Mouse (Mus musculus) stomach, embryonic 16.5 days (tissue): ENCODE data around the gene Anxa7. TPM values are rescaled to one million over a fixed set of nuclear protein-coding genes. Genes with fewer than 3 reads are reported as not detected.
A peak's percentile ranks its signal among the peaks of the same experiment; 100 is the strongest.

Source experiments
- ATAC-seq: fragments of 200-750 bp; cut with Nextera tagmentation; 2 replicates; pipeline ENCODE4 v1.8.0; 2017; ENCODE audit warnings: moderate number of reproducible peaks, moderate TSS enrichment; ENCODE audit not compliant: insufficient read depth, low FRiP score
- H3K27ac ChIP-seq: fragments of 300-500 bp; sonication (generic); 2 replicates; pipeline ENCODE4 v1.5.1; 2014; ENCODE audit warnings: low read length
- H3K27me3 ChIP-seq: fragments of 300-500 bp; sonication (generic); 2 replicates; pipeline ENCODE4 v1.6.1; 2014; ENCODE audit warnings: low read length, control low read depth, mixed read lengths; ENCODE audit not compliant: control insufficient read depth, insufficient read depth
- H3K36me3 ChIP-seq: fragments of 300-500 bp; sonication (generic); 2 replicates; pipeline ENCODE4 v1.6.1; 2014; ENCODE audit warnings: low read length; ENCODE audit not compliant: control insufficient read depth, insufficient read depth
- H3K4me1 ChIP-seq: fragments of 300-500 bp; sonication (generic); 2 replicates; pipeline ENCODE4 v1.6.1; 2014; ENCODE audit warnings: low read length, control low read depth, mixed read lengths; ENCODE audit not compliant: control insufficient read depth, insufficient read depth
- H3K4me2 ChIP-seq: fragments of 300-500 bp; sonication (generic); 2 replicates; pipeline ENCODE4 v1.6.1; 2014; ENCODE audit warnings: low read depth, low read length, mixed read lengths
- H3K4me3 ChIP-seq: fragments of 300-500 bp; sonication (generic); replicated peaks from 2 replicates; pipeline ENCODE4 v1.5.1; 2014; ENCODE audit warnings: mild to moderate bottlenecking, low read length
- H3K9ac ChIP-seq: fragments of 300-500 bp; sonication (generic); 2 replicates; pipeline ENCODE4 v1.6.1; 2014; ENCODE audit warnings: low read length
- H3K9me3 ChIP-seq: fragments of 300-500 bp; sonication (generic); replicated peaks from 2 replicates; pipeline ENCODE4 v1.6.1; 2016; ENCODE audit warnings: low read length, control low read depth; ENCODE audit not compliant: control insufficient read depth
- WGBS: fragments of 180-500 bp; shearing (Covaris S2); extraction: QIAGEN DNeasy Blood & Tissue Kit; methylation state at CpG from one replicate; pipeline ENCODE4 v1.1.7; 2014; 5-methylcytosine and 5-hydroxymethylcytosine counted together
- polyA plus RNA-seq: library from polyadenylated mRNA; unstranded; fragments of >200 nt; fragmentation: Nextera tagmentation; extraction: Ambion mirVana; gene quantifications from 2 replicates; pipeline ENCODE4 v1.2.1, GENCODE M21; 2015

The Anxa7 gene
- polyA plus RNA-seq, 1 experiment from 2014 or later: 76.4 TPM

GRCm38 (mm10) chr14:20451302-20451701 lies 28.6 kb downstream of the Anxa7 start:
- whole genome bisulfite sequencing: 18% methylated on average over 2 of the region's 2 CpGs

GRCm38 (mm10) chr14:20447209-20447608 lies 32.7 kb downstream of the Anxa7 start:
- WGBS: 43% methylated on average over 12 of the region's 12 CpGs
- H3K4me2 ChIP-seq: 0 out of 2 replicates have a peak overlapping the region, but pooled peaks have one; percentile 19
- no peaks in the 10 kb centered on the region for H3K9me3 ChIP-seq
- H3K36me3 ChIP-seq: no peaks in the 10 kb centered on the region
- H3K4me1 ChIP-seq: no peaks in the 10 kb centered on the region
- no peak overlapping the region for H3K27ac ChIP-seq
- H3K9ac ChIP-seq: no peak overlapping the region
- H3K4me3 ChIP-seq: no peak overlapping the region
- no peaks in the 10 kb centered on the region for H3K27me3 ChIP-seq
- no peak for ATAC-seq

More at GRCm38 (mm10) chr14:20451302-20451701, 28.6 kb downstream of the Anxa7 start:
- Histone ChIP-seq H3K27ac (no peak overlapping the region), H3K9ac (peak overlapping the region; percentile 40), H3K9me3 (no peaks in the 10 kb centered on the region), H3K27me3 (no peaks in the 10 kb centered on the region), H3K4me1 (no peaks in the 10 kb centered on the region), H3K36me3 (peaks cover 7% of the 10 kb centered on the region; the same call in 1 of the 2 replicates), H3K4me3 (peak overlapping the region; percentile 49), H3K4me2 (peak overlapping the region; percentile 54)
- no peak for ATAC-seq

- Histone ChIP-seq H3K36me3 (no peaks in the 10 kb centered on the region), H3K27ac (no peak overlapping the region), H3K4me1 (no peaks in the 10 kb centered on the region), H3K9ac (no peak overlapping the region), H3K4me2 (no peak overlapping the region), H3K9me3 (no peaks in the 10 kb centered on the region), H3K27me3 (no peaks in the 10 kb centered on the region), H3K4me3 (no peak overlapping the region)
- no peak for ATAC-seq
- WGBS: 61% methylated on average over 17 of the region's 17 CpGs
These were observed 37.7 kb downstream of the Anxa7 start for GRCm38 (mm10) chr14:20442252-20442651.

- WGBS: 63% methylated on average over 6 of the region's 6 CpGs
These were observed 43.0 kb downstream of the Anxa7 start for GRCm38 (mm10) chr14:20436976-20437375.

GRCm38 (mm10) chr14:20432420-20432819 lies 47.5 kb downstream of the Anxa7 start:
- Histone ChIP-seq H3K4me1 (no peaks in the 10 kb centered on the region), H3K9ac (no peak overlapping the region), H3K4me2 (no peak overlapping the region), H3K4me3 (no peak overlapping the region), H3K27me3 (no peaks in the 10 kb centered on the region), H3K27ac (no peak overlapping the region), H3K36me3 (no peaks in the 10 kb centered on the region), H3K9me3 (no peaks in the 10 kb centered on the region)
- ATAC-seq: no peak
- WGBS: 75% methylated on average over 4 of the region's 4 CpGs

More at GRCm38 (mm10) chr14:20436976-20437375, 43.0 kb downstream of the Anxa7 start:
- Histone ChIP-seq H3K36me3 (no peaks in the 10 kb centered on the region), H3K27me3 (no peaks in the 10 kb centered on the region), H3K9me3 (no peaks in the 10 kb centered on the region), H3K9ac (no peak overlapping the region), H3K4me1 (no peaks in the 10 kb centered on the region), H3K27ac (no peak overlapping the region), H3K4me2 (no peak overlapping the region), H3K4me3 (no peak overlapping the region)
- no peak for ATAC-seq

- no peaks in the 10 kb centered on the region for H3K27me3 ChIP-seq
- WGBS: 53% methylated on average over 6 of the region's 6 CpGs
- ATAC-seq: no peak
These were observed 48.2 kb downstream of the Anxa7 start for GRCm38 (mm10) chr14:20431726-20432125.

GRCm38 (mm10) chr14:20429833-20430232 lies 50.1 kb downstream of the Anxa7 start:
- WGBS: 45% methylated on average over 1 of the region's 1 CpGs
- no peak for ATAC-seq

More at GRCm38 (mm10) chr14:20431726-20432125, 48.2 kb downstream of the Anxa7 start:
- Histone ChIP-seq H3K4me3 (no peak overlapping the region), H3K9me3 (no peaks in the 10 kb centered on the region), H3K36me3 (no peaks in the 10 kb centered on the region), H3K27ac (no peak overlapping the region), H3K4me2 (no peak overlapping the region), H3K9ac (no peak overlapping the region), H3K4me1 (no peaks in the 10 kb centered on the region)

GRCm38 (mm10) chr14:20428593-20428992 lies 51.3 kb downstream of the Anxa7 start:
- 51% methylated on average over 1 of the region's 1 CpGs for WGBS
- H3K27me3 ChIP-seq: no peaks in the 10 kb centered on the region
- ATAC-seq: no peak

More at GRCm38 (mm10) chr14:20429833-20430232, 50.1 kb downstream of the Anxa7 start:
- Histone ChIP-seq H3K36me3 (no peaks in the 10 kb centered on the region), H3K4me2 (no peak overlapping the region), H3K4me1 (no peaks in the 10 kb centered on the region), H3K9ac (no peak overlapping the region), H3K27me3 (no peaks in the 10 kb centered on the region), H3K4me3 (no peak overlapping the region), H3K27ac (no peak overlapping the region), H3K9me3 (no peaks in the 10 kb centered on the region)

GRCm38 (mm10) chr14:20423046-20423445 lies 56.9 kb downstream of the Anxa7 start:
- no peak overlapping the region for H3K27ac ChIP-seq
- H3K4me1 ChIP-seq: no peaks in the 10 kb centered on the region
- no peak for ATAC-seq
- no peak overlapping the region for H3K4me3 ChIP-seq
- no peak overlapping the region for H3K9ac ChIP-seq
- H3K36me3 ChIP-seq: no peaks in the 10 kb centered on the region
- no peaks in the 10 kb centered on the region for H3K9me3 ChIP-seq
- no peak overlapping the region for H3K4me2 ChIP-seq
- no peaks in the 10 kb centered on the region for H3K27me3 ChIP-seq
- WGBS: 85% methylated on average over 6 of the region's 6 CpGs

More at GRCm38 (mm10) chr14:20428593-20428992, 51.3 kb downstream of the Anxa7 start:
- Histone ChIP-seq H3K4me3 (no peak overlapping the region), H3K9ac (no peak overlapping the region), H3K36me3 (no peaks in the 10 kb centered on the region), H3K9me3 (no peaks in the 10 kb centered on the region), H3K4me1 (no peaks in the 10 kb centered on the region), H3K27ac (no peak overlapping the region), H3K4me2 (no peak overlapping the region)
